Mouse (Mus musculus) CH12.LX (cell line): ENCODE measurements around the gene Clca4a. TPM values are rescaled to one million over a fixed set of nuclear protein-coding genes. Genes with fewer than 3 reads are reported as not detected.

ENCODE experiments used
- DNase-seq: peaks from one replicate; pipeline ENCODE4 v3.0.0-alpha.2; 2013; ENCODE audit errors: extremely low read depth
- H3K27ac ChIP-seq: 2 replicates; pipeline ENCODE4 v1.5.1; 2012; ENCODE audit warnings: low read depth, mild to moderate bottlenecking, control low read depth, moderate library complexity; ENCODE audit not compliant: insufficient read depth
- H3K27me3 ChIP-seq: replicated peaks from 2 replicates; pipeline ENCODE3; 2012; ENCODE audit warnings: inconsistent platforms
- H3K36me3 ChIP-seq, 2 experiments: replicated peaks in 1 of 2; 2 replicates each; pipeline versions ENCODE3 to v1.6.1; 2012; ENCODE audit warnings: inconsistent platforms in 1 of 2, low read length in 1 of 2, mild to moderate bottlenecking in 1 of 2, mixed read lengths in 1 of 2, moderate library complexity in 1 of 2; ENCODE audit not compliant: control insufficient read depth in 1 of 2, insufficient read depth in 1 of 2
- H3K4me1 ChIP-seq, 2 experiments: 2 replicates each; pipeline ENCODE4 v1.6.1; 2012; ENCODE audit warnings: inconsistent platforms in 1 of 2, moderate library complexity in 1 of 2; ENCODE audit not compliant: insufficient read depth in 2 of 2, control insufficient read depth in 1 of 2
- H3K4me2 ChIP-seq: 2 replicates; pipeline ENCODE4 v1.6.1; 2012; ENCODE audit warnings: low read depth, mild to moderate bottlenecking, control low read depth; ENCODE audit not compliant: poor library complexity, insufficient read depth, severe bottlenecking
- H3K4me3 ChIP-seq, 3 experiments: fragments of 150-350 bp in 1 of 3; sonication (generic) in 1 of 3; replicated peaks in 1 of 3; 2 replicates each; pipeline versions ENCODE3 to v1.5.1; 2011 to 2012; ENCODE audit warnings: low read depth in 2 of 3, low read length in 2 of 3, mild to moderate bottlenecking in 2 of 3, moderate library complexity in 2 of 3, control low read depth in 1 of 3, improper control_type of control experiment in 1 of 3, inconsistent platforms in 1 of 3, mixed read lengths in 1 of 3; ENCODE audit not compliant: poor library complexity in 1 of 3
- H3K79me2 ChIP-seq: replicated peaks from 2 replicates; pipeline ENCODE4 v1.6.1; 2012; ENCODE audit warnings: mild to moderate bottlenecking, moderate library complexity; ENCODE audit not compliant: control insufficient read depth, poor library complexity, insufficient read depth, severe bottlenecking; ENCODE audit errors: extremely low read depth
- H3K9ac ChIP-seq: 2 replicates; pipeline ENCODE4 v1.6.1; 2012; ENCODE audit warnings: low read depth, mild to moderate bottlenecking, control low read depth, moderate library complexity; ENCODE audit not compliant: insufficient read depth
- H3K9me3 ChIP-seq: replicated peaks from 2 replicates; pipeline ENCODE3; 2012; ENCODE audit warnings: low read length, inconsistent platforms, mixed read lengths
- BHLHE40 ChIP-seq: IDR thresholded peaks from 2 replicates; pipeline ENCODE4 v1.6.1; 2011; ENCODE audit warnings: mild to moderate bottlenecking, low read depth, low read length, improper control_type of control experiment
- CHD2 ChIP-seq: IDR thresholded peaks from 2 replicates; pipeline ENCODE4 v1.6.1; 2011; ENCODE audit warnings: low read length, improper control_type of control experiment
- E2F4 ChIP-seq: IDR thresholded peaks from 2 replicates; pipeline ENCODE4 v1.6.1; 2011; ENCODE audit warnings: low read depth, low read length, improper control_type of control experiment; ENCODE audit not compliant: insufficient replicate concordance
- GABPA ChIP-seq: IDR thresholded peaks from 2 replicates; pipeline ENCODE4 v1.6.1; 2012; ENCODE audit warnings: low read depth, low read length, improper control_type of control experiment, inconsistent platforms; ENCODE audit not compliant: insufficient replicate concordance
- IRF4 ChIP-seq: IDR thresholded peaks from 2 replicates; pipeline ENCODE4 v1.6.1; 2014; ENCODE audit warnings: low read depth, mild to moderate bottlenecking, inconsistent platforms, low read length, improper control_type of control experiment
- JUN ChIP-seq: IDR thresholded peaks from 2 replicates; pipeline ENCODE4 v1.6.1; 2011; ENCODE audit warnings: low read depth, mild to moderate bottlenecking, low read length, improper control_type of control experiment, moderate library complexity; ENCODE audit not compliant: insufficient read depth
- JUND ChIP-seq: conservative IDR thresholded peaks from 2 replicates; pipeline ENCODE4 v1.6.1; 2011; ENCODE audit warnings: low read depth, low read length, improper control_type of control experiment
- KAT2A ChIP-seq: IDR thresholded peaks from 2 replicates; pipeline ENCODE4 v1.6.1; 2012; ENCODE audit warnings: low read length, improper control_type of control experiment, inconsistent platforms; ENCODE audit not compliant: insufficient replicate concordance
- MAZ ChIP-seq: IDR thresholded peaks from 2 replicates; pipeline ENCODE4 v1.6.1; 2012; ENCODE audit warnings: low read depth, mild to moderate bottlenecking, inconsistent platforms, low read length, improper control_type of control experiment, moderate library complexity
- MEF2A ChIP-seq: IDR thresholded peaks from 2 replicates; pipeline ENCODE4 v1.6.1; 2014; ENCODE audit warnings: low read depth, mild to moderate bottlenecking, inconsistent platforms, low read length, improper control_type of control experiment, borderline replicate concordance
- MXI1 ChIP-seq: IDR thresholded peaks from 2 replicates; pipeline ENCODE4 v1.6.1; 2011; ENCODE audit warnings: mild to moderate bottlenecking, low read depth, low read length, improper control_type of control experiment
- MYC ChIP-seq: IDR thresholded peaks from 2 replicates; pipeline ENCODE4 v1.6.1; 2011; ENCODE audit warnings: low read depth, mild to moderate bottlenecking, improper control_type of control experiment, low read length
- NELFE ChIP-seq: IDR thresholded peaks from 2 replicates; pipeline ENCODE4 v1.6.1; 2011; ENCODE audit warnings: low read depth, low read length, improper control_type of control experiment
- NRF1 ChIP-seq: IDR thresholded peaks from 2 replicates; pipeline ENCODE4 v1.6.1; 2014; ENCODE audit warnings: low read depth, mild to moderate bottlenecking, inconsistent platforms, low read length, improper control_type of control experiment, moderate library complexity
- RCOR1 ChIP-seq: conservative IDR thresholded peaks from 2 replicates; pipeline ENCODE4 v1.6.1; 2012; ENCODE audit warnings: low read depth, mild to moderate bottlenecking, inconsistent platforms, low read length, improper control_type of control experiment
- SIN3A ChIP-seq: IDR thresholded peaks from 2 replicates; pipeline ENCODE4 v1.6.1; 2012; ENCODE audit warnings: low read length, improper control_type of control experiment, inconsistent platforms
- TBP ChIP-seq: conservative IDR thresholded peaks from 2 replicates; pipeline ENCODE4 v1.6.1; 2011; ENCODE audit warnings: low read depth, low read length, improper control_type of control experiment
- TCF12 ChIP-seq: IDR thresholded peaks from 2 replicates; pipeline ENCODE4 v1.6.1; 2014; ENCODE audit warnings: low read depth, mild to moderate bottlenecking, inconsistent platforms, low read length, improper control_type of control experiment
- UBTF ChIP-seq: IDR thresholded peaks from 2 replicates; pipeline ENCODE4 v1.6.1; 2012; ENCODE audit warnings: low read depth, mild to moderate bottlenecking, inconsistent platforms, low read length, improper control_type of control experiment, moderate library complexity
- USF2 ChIP-seq: conservative IDR thresholded peaks from 2 replicates; pipeline ENCODE4 v1.6.1; 2011; ENCODE audit warnings: low read depth, low read length, improper control_type of control experiment
- ZKSCAN1 ChIP-seq: IDR thresholded peaks from 2 replicates; pipeline ENCODE4 v1.6.1; 2012; ENCODE audit warnings: low read depth, inconsistent platforms, low read length, improper control_type of control experiment, borderline replicate concordance
- ZNF384 ChIP-seq: IDR thresholded peaks from 2 replicates; pipeline ENCODE4 v1.6.1; 2012; ENCODE audit warnings: low read depth, low read length, improper control_type of control experiment, inconsistent platforms
- dilution Hi-C: fragments of 300-500 bp; cut with MboI; formaldehyde crosslinking; loops from 2 replicates; pipeline ENCODE4 v1.14.3; 2020; ENCODE audit warnings: low sequenced_read_pairs; ENCODE audit not compliant: extremely low pct_unique_long_range_greater_than_20kb, extremely low pct_ligation_motif_present
- in situ Hi-C: fragments of 300-500 bp; cut with MboI; formaldehyde crosslinking; loops from 3 replicates; pipeline ENCODE4 v1.14.3; 2019; ENCODE audit warnings: low sequenced_read_pairs, low pct_ligation_motif_present, low pct_unique_long_range_greater_than_20kb, mixed read lengths
- polyA plus RNA-seq: library from polyadenylated mRNA; unstranded; fragments of >175 nt; gene quantifications from 2 replicates; pipeline ENCODE4 v1.2.1, GENCODE M21; 2012; ENCODE audit warnings: low read depth; ENCODE audit not compliant: insufficient read length
- total RNA-seq, 2 experiments: library from RNA; depleted of rRNA; stranded (reverse); fragments of 300-350 nt in 1 of 2; fragments of >200 nt in 1 of 2; gene quantifications; 2 replicates each; pipeline ENCODE4 v1.2.3; 2012 to 2014

Clca4a gene
- total and polyA plus RNA-seq, 3 experiments = 0.30 to 0.47 (median 0.47) TPM

GRCm38 (mm10) chr3:144971553-144972270 is 3.1 kb downstream of the Clca4a start (continued):
- TF ChIP-seq TCF12 (peak; percentile 43), BHLHE40 (no peak; the same call in none of the 2 replicates), E2F4 (no peak), RCOR1 (no peak)

GRCm38 (mm10) chr3:144969755-144970154 is 5.1 kb downstream of the Clca4a start:
- Histone ChIP-seq H3K9me3 (no peaks in the 10 kb centered on the region), H3K27me3 (no peaks in the 10 kb centered on the region), H3K27ac (no peak overlapping the region), H3K4me1 (peaks cover 0 to 7% of the 10 kb centered on the region in 2 experiments; a peak in 1 of 4 replicates), H3K79me2 (peaks cover 4% of the 10 kb centered on the region; the same call in 1 of the 2 replicates), H3K36me3 (no peaks in the 10 kb centered on the region), H3K4me3 (no peak overlapping the region), H3K9ac (no peak overlapping the region), H3K4me2 (no peak overlapping the region)
- in situ Hi-C loops (no loop called here), dilution Hi-C loops (no loop called here)
- TF ChIP-seq E2F4 = no peak
- no peak for TF ChIP-seq SIN3A
- TF ChIP-seq USF2 = no peak
- TF ChIP-seq NELFE = no peak
- no peak for TF ChIP-seq KAT2A
- no peak for TF ChIP-seq ZNF384
- TF ChIP-seq GABPA = no peak
- no peak for TF ChIP-seq JUND
- TF ChIP-seq CHD2 = no peak
- no peak for TF ChIP-seq RCOR1
- no peak for TF ChIP-seq UBTF
- no peak for TF ChIP-seq IRF4
- no peak for TF ChIP-seq JUN
- TF ChIP-seq MXI1 = no peak
- TF ChIP-seq MEF2A = no peak
- TF ChIP-seq TBP = no peak
- no peak for TF ChIP-seq NRF1
- no peak for TF ChIP-seq MYC
- no peak for TF ChIP-seq ZKSCAN1
- no peak for TF ChIP-seq MAZ
- no peak for DNase-seq
